Mouse (Mus musculus) liver, adult 2 months (tissue): Measurements from ENCODE around the gene Sptbn1.

Experiments
- CTCF ChIP-seq: fragments of 200-500 bp; IDR thresholded peaks from 2 replicates; pipeline ENCODE4 v1.5.1; 2011; ENCODE audit warnings: low read depth, low read length, control low read depth
- POLR2A ChIP-seq: fragments of 200-500 bp; IDR thresholded peaks from 2 replicates; pipeline ENCODE4 v1.6.1; 2011; ENCODE audit warnings: low read length, control low read depth; ENCODE audit not compliant: insufficient read depth; ENCODE audit errors: extremely low read depth

DNA sequence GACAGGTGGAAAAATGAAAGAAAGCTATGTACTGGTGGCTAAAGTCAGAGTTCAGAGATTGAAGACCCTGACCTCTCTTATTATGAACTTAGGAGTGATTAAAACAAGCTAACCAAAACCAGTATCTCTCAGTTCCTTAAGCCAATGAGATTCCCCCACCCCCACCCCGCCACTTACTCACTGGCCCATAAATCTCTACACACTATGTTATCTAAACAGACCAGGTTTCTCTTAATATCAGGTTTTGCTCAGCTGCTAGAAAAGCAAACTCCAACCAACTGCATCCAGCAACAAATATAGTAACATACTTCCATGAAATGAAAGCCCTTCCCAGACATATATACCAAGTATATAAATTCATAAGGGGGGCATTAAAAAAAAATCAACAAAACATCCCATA, 73.2 kb downstream of the Sptbn1 start:
- TF ChIP-seq POLR2A, result no peak
- no peak for TF ChIP-seq CTCF
